Mouse (Mus musculus) E14TG2a.4 (cell line): ENCODE measurements around the gene Smc3.

Source experiments
- CTCF ChIP-seq: conservative IDR thresholded peaks from 2 replicates; pipeline ENCODE4 v1.5.1; 2014; ENCODE audit warnings: low read length
- NANOG ChIP-seq: IDR thresholded peaks from 2 replicates; pipeline ENCODE4 v1.6.1; 2014; ENCODE audit warnings: borderline replicate concordance, low read length, mixed read lengths
- POU5F1 ChIP-seq: IDR thresholded peaks from 2 replicates; pipeline ENCODE4 v1.6.1; 2014; ENCODE audit warnings: low read length, borderline replicate concordance

DNA sequence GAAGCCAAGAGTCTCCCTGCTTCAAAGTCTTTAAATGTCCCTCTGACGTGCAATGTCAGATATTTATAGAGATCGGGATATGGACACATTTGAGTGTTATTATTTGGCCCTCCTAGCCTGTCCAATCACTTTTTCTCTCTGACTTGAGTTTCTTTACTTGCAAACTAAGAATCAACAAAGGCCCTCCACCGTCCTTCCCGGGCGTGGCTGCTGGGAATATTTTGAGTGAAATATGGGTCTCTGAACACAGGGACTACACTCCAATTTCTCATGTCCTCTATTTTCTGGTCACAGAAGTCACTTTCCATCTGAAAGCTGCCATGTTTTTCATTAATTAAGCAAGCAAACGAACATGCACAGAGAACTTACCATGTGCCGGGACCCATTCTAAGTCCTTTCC, 25.7 kb upstream of the Smc3 start:
- no peak for TF ChIP-seq CTCF
- no peak for TF ChIP-seq POU5F1
- TF ChIP-seq NANOG, result no peak
